Mouse (Mus musculus) spleen, adult 18-20 months (tissue): ENCODE measurements at regions not wholly inside any gene's neighbourhood (a gene's known extent, or its start where the extent isn't known, plus 50 kb on each side); places are given as distances from the start of the nearest gene placed in this dataset.
"Not testable (repeated sequence)": the region's sequence is repeated elsewhere in the genome, so short reads cannot be mapped to it uniquely, and the experiment has no call there.

Experiments
- DNase-seq, 2 experiments: peaks; one replicate each; pipeline ENCODE4 v3.0.0; 2022; ENCODE audit warnings: mixed read lengths in 2 of 2

- no peak for DNase-seq
Measured at GRCm38 (mm10) chr5:148820476-148820875, 108.6 kb downstream of the Katnal1 start.

- no peak for DNase-seq
Measured at GRCm38 (mm10) chr5:148819423-148819822, 109.7 kb downstream of the Katnal1 start.

GRCm38 (mm10) chr5:148818746-148819145 is 110.4 kb downstream of the Katnal1 start:
- DNase-seq = no peak

- DNase-seq = no peak
Measured at GRCm38 (mm10) chr5:148812840-148813239, 116.3 kb downstream of the Katnal1 start.

GRCm38 (mm10) chr5:148812016-148812415 is 117.1 kb downstream of the Katnal1 start:
- DNase-seq = peak in 1 of 2 experiments; percentile 69

- no peak for DNase-seq
Measured at GRCm38 (mm10) chr5:148809485-148809884, 119.6 kb downstream of the Katnal1 start.

GRCm38 (mm10) chr5:148809055-148809454 is 120.1 kb downstream of the Katnal1 start:
- no peak for DNase-seq

GRCm38 (mm10) chr5:148808426-148808825 is 120.7 kb downstream of the Katnal1 start:
- DNase-seq = peak in 1 of 2 experiments; percentile 29

GRCm38 (mm10) chr5:148807612-148808011 is 121.5 kb downstream of the Katnal1 start:
- DNase-seq = no peak

GRCm38 (mm10) chr5:148805030-148805429 is 124.1 kb downstream of the Katnal1 start:
- no peak for DNase-seq

- no peak for DNase-seq
Measured at GRCm38 (mm10) chr5:148803772-148804171, 125.3 kb downstream of the Katnal1 start.

- no peak for DNase-seq
Measured at GRCm38 (mm10) chr5:148802720-148803119, 126.4 kb downstream of the Katnal1 start.

- no peak for DNase-seq
Measured at GRCm38 (mm10) chr5:148798541-148798940, 130.6 kb downstream of the Katnal1 start.

- DNase-seq = no peak
Measured at GRCm38 (mm10) chr5:148796072-148796471, 133.0 kb downstream of the Katnal1 start.

GRCm38 (mm10) chr5:148794465-148794864 is 134.7 kb downstream of the Katnal1 start:
- peak; percentile 37 to 72 for DNase-seq

GRCm38 (mm10) chr5:148792736-148793440 is 136.2 kb downstream of the Katnal1 start:
- DNase-seq = peak; percentile 66 to 88

- DNase-seq = no peak
Measured at GRCm38 (mm10) chr5:148791651-148792050, 137.5 kb downstream of the Katnal1 start.

- not testable (repeated sequence) for DNase-seq
Measured at GRCm38 (mm10) chr5:148790343-148790742, 138.8 kb downstream of the Katnal1 start.

GRCm38 (mm10) chr5:148789823-148790222 is 139.3 kb downstream of the Katnal1 start:
- no peak for DNase-seq

GRCm38 (mm10) chr5:148789147-148789566 is 140.0 kb downstream of the Katnal1 start:
- no peak for DNase-seq

GRCm38 (mm10) chr5:148788690-148789089 is 140.4 kb downstream of the Katnal1 start:
- no peak for DNase-seq

GRCm38 (mm10) chr5:148787270-148787669 is 141.8 kb downstream of the Katnal1 start:
- no peak for DNase-seq

- not testable (repeated sequence) for DNase-seq
Measured at GRCm38 (mm10) chr5:148781076-148781475, 148.0 kb downstream of the Katnal1 start.

- no peak for DNase-seq
Measured at GRCm38 (mm10) chr5:148776796-148777659, 152.1 kb downstream of the Katnal1 start.
